In genomic region chr3:68952707-68953106, GRCm38 (mm10) we compare ENCODE assay signal across 24 mouse cellular contexts.
"Had no signal": no experiment of that assay in that cellular context is flagged by ENCODE, and none has a peak within 500 bp of the region (broad histone marks: within the 10 kb centered on the region; RNA-seq: fewer than 3 reads in every experiment).

No protein-coding gene starts in this region.

- H3K36me3 ChIP-seq: heart, embryonic 15.5 days; hindbrain, embryonic 13.5 days; hindbrain, embryonic 15.5 days; limb, embryonic 15.5 days had no signal

- H3K27ac ChIP-seq: heart, adult 2 months; heart, embryonic 13.5 days; heart, embryonic 15.5 days; hindbrain, embryonic 13.5 days; hindbrain, embryonic 15.5 days; hindbrain, postnatal 0 days; kidney, embryonic 15.5 days; kidney, postnatal 0 days; limb, embryonic 13.5 days; limb, embryonic 15.5 days; liver, embryonic 12.5 days; liver, embryonic 14.5 days had no signal

- H3K4me2 ChIP-seq: heart, embryonic 11.5 days; heart, embryonic 13.5 days; heart, embryonic 15.5 days; hindbrain, embryonic 13.5 days; hindbrain, embryonic 15.5 days; kidney, embryonic 15.5 days; limb, embryonic 13.5 days; limb, embryonic 15.5 days; liver, embryonic 12.5 days had no signal

- H3K4me3 ChIP-seq: heart, adult 2 months; heart, embryonic 13.5 days; heart, embryonic 15.5 days; hindbrain, embryonic 13.5 days; hindbrain, embryonic 15.5 days; kidney, embryonic 15.5 days; limb, embryonic 13.5 days; limb, embryonic 15.5 days; liver, embryonic 12.5 days had no signal

- H3K9me3 ChIP-seq: heart, embryonic 13.5 days; heart, embryonic 15.5 days; hindbrain, embryonic 13.5 days; hindbrain, embryonic 15.5 days; kidney, embryonic 15.5 days; limb, embryonic 13.5 days; limb, embryonic 15.5 days; liver, embryonic 12.5 days had no signal

- DNase-seq: gastrocnemius, postnatal 14 days; gastrocnemius, postnatal 36 days; heart, adult 2 months; heart, postnatal 14 days; heart, postnatal 36 days; kidney, adult 11 months; kidney, adult 8-10 months; kidney, postnatal 14 days; layer of hippocampus, adult 9-11 months; layer of hippocampus, postnatal 36 days; left cerebral cortex, postnatal 4 days had no signal

- H3K4me1 ChIP-seq: heart, embryonic 13.5 days; heart, embryonic 15.5 days; hindbrain, embryonic 15.5 days; limb, embryonic 15.5 days; liver, embryonic 12.5 days had no signal

- H3K27me3 ChIP-seq: heart, embryonic 13.5 days; heart, embryonic 15.5 days; hindbrain, embryonic 13.5 days; hindbrain, embryonic 15.5 days; kidney, embryonic 15.5 days; limb, embryonic 13.5 days; limb, embryonic 15.5 days; liver, embryonic 12.5 days had no signal

- H3K9ac ChIP-seq: heart, embryonic 13.5 days; heart, embryonic 15.5 days; hindbrain, embryonic 13.5 days; hindbrain, embryonic 15.5 days; kidney, embryonic 15.5 days; limb, embryonic 13.5 days; limb, embryonic 15.5 days; liver, embryonic 12.5 days; liver, embryonic 14.5 days had no signal

- ATAC-seq: hindbrain, postnatal 0 days; intestine, embryonic 16.5 days; liver, embryonic 12.5 days had no signal
